ENCODE assay signal across 17 mouse cellular contexts in genomic region chr19:10426312-10426711, GRCm38 (mm10). TPM values are rescaled to one million over a fixed set of nuclear protein-coding genes. Genes with fewer than 3 reads are reported as not detected.
DNase-seq lines count a peak whose midpoint lies in the region; ATAC-seq and TF ChIP-seq lines count a peak whose summit lies in the region.
"Had no signal": no experiment of that assay in that cellular context is flagged by ENCODE, and none has a peak within 500 bp of the region (broad histone marks: within the 10 kb centered on the region; RNA-seq: fewer than 3 reads in every experiment).

No protein-coding gene starts in this region.

- H3K27me3 ChIP-seq in hindbrain, embryonic 10.5 days (ENCODE audit: insufficient read depth, poor library complexity, severe bottlenecking): peaks cover 61% of the 10 kb centered on the region
- no peaks in the 10 kb centered on the region for H3K27me3 ChIP-seq in hindbrain, embryonic 16.5 days (replicated peaks; ENCODE audit: control insufficient read depth, insufficient read depth, low read length)
- peaks cover 37% of the 10 kb centered on the region for H3K27me3 ChIP-seq in midbrain, embryonic 12.5 days
- H3K27me3 ChIP-seq in midbrain, embryonic 15.5 days (replicated peaks): no peaks in the 10 kb centered on the region
- no peaks in the 10 kb centered on the region for H3K27me3 ChIP-seq in hindbrain, postnatal 0 days (ENCODE audit: insufficient read depth, low read length)
- no peaks in the 10 kb centered on the region for H3K27me3 ChIP-seq in neural tube, embryonic 14.5 days (ENCODE audit: control insufficient read depth, insufficient read depth, low read length)
- H3K27me3 ChIP-seq: hindbrain, embryonic 15.5 days had no signal

- H3K4me3 ChIP-seq in hindbrain, embryonic 10.5 days: 0 out of 2 replicates have a peak overlapping the region, but pooled peaks have one; percentile 26
- no peak overlapping the region for H3K4me3 ChIP-seq in hindbrain, embryonic 16.5 days (ENCODE audit: low read length)
- H3K4me3 ChIP-seq in midbrain, embryonic 12.5 days: no peak overlapping the region
- H3K4me3 ChIP-seq in midbrain, embryonic 15.5 days: no peak overlapping the region
- no peak overlapping the region for H3K4me3 ChIP-seq in hindbrain, postnatal 0 days (ENCODE audit: low read length)
- no peak overlapping the region for H3K4me3 ChIP-seq in neural tube, embryonic 14.5 days (ENCODE audit: low read depth, low read length)
- H3K4me3 ChIP-seq: embryonic facial prominence, embryonic 15.5 days; heart, adult 2 months; hindbrain, embryonic 15.5 days had no signal

- peaks cover 65% of the 10 kb centered on the region for H3K4me1 ChIP-seq in hindbrain, embryonic 10.5 days (replicated peaks)
- peaks cover 4% of the 10 kb centered on the region for H3K4me1 ChIP-seq in hindbrain, embryonic 16.5 days (ENCODE audit: control insufficient read depth, insufficient read depth, low read depth, low read length)
- peaks cover 29% of the 10 kb centered on the region for H3K4me1 ChIP-seq in midbrain, embryonic 12.5 days
- peaks cover 23% of the 10 kb centered on the region for H3K4me1 ChIP-seq in midbrain, embryonic 15.5 days
- peaks cover 11% of the 10 kb centered on the region; the same call in 1 of the 2 replicates for H3K4me1 ChIP-seq in hindbrain, postnatal 0 days (ENCODE audit: insufficient read depth, low read length)
- peaks cover 17% of the 10 kb centered on the region; the same call in 1 of the 2 replicates for H3K4me1 ChIP-seq in neural tube, embryonic 14.5 days (ENCODE audit: control insufficient read depth, insufficient read depth, low read length)

- no peak for ATAC-seq in hindbrain, embryonic 16.5 days
- ATAC-seq in midbrain, embryonic 12.5 days (ENCODE audit: low FRiP score, low read depth): no peak
- no peak for ATAC-seq in midbrain, embryonic 15.5 days (replicated peaks)
- no peak for ATAC-seq in hindbrain, postnatal 0 days
- ATAC-seq in neural tube, embryonic 14.5 days (ENCODE audit: low read depth): peak; percentile 9; the same call in 1 of the 2 replicates
- ATAC-seq: CD4-positive, CD25-positive, alpha-beta regulatory T cell, adult 4 months; Patski had no signal

- H3K27ac ChIP-seq in hindbrain, embryonic 10.5 days: peak overlapping the region; percentile 73
- no peak overlapping the region for H3K27ac ChIP-seq in hindbrain, embryonic 16.5 days (ENCODE audit: low read depth, low read length)
- H3K27ac ChIP-seq in midbrain, embryonic 12.5 days (replicated peaks): no peak overlapping the region
- no peak overlapping the region for H3K27ac ChIP-seq in midbrain, embryonic 15.5 days
- no peak overlapping the region for H3K27ac ChIP-seq in hindbrain, postnatal 0 days
- H3K27ac ChIP-seq in neural tube, embryonic 14.5 days (ENCODE audit: low read depth, low read length): no peak overlapping the region
- H3K27ac ChIP-seq: embryonic facial prominence, embryonic 15.5 days; heart, adult 2 months; hindbrain, embryonic 15.5 days; liver, embryonic 14.5 days had no signal

- no peaks in the 10 kb centered on the region for H3K36me3 ChIP-seq in hindbrain, embryonic 10.5 days
- no peaks in the 10 kb centered on the region; the same call in 1 of the 2 replicates for H3K36me3 ChIP-seq in hindbrain, embryonic 16.5 days (ENCODE audit: control insufficient read depth, insufficient read depth, low read length)
- no peaks in the 10 kb centered on the region for H3K36me3 ChIP-seq in midbrain, embryonic 12.5 days
- no peaks in the 10 kb centered on the region for H3K36me3 ChIP-seq in midbrain, embryonic 15.5 days (replicated peaks)
- no peaks in the 10 kb centered on the region for H3K36me3 ChIP-seq in hindbrain, postnatal 0 days (ENCODE audit: insufficient read depth, low read length)
- no peaks in the 10 kb centered on the region for H3K36me3 ChIP-seq in neural tube, embryonic 14.5 days (ENCODE audit: control insufficient read depth, insufficient read depth, low read length)
- H3K36me3 ChIP-seq: embryonic facial prominence, embryonic 15.5 days; hindbrain, embryonic 15.5 days had no signal

- peak; percentile 26 for DNase-seq in hindbrain, embryonic 10.5 days (ENCODE audit: low spot score)
- peak; percentile 5 for DNase-seq in hindbrain, postnatal 0 days (ENCODE audit: low spot score)
- no peak for DNase-seq in layer of hippocampus, adult 9-11 months
- DNase-seq: adrenal gland, adult 2 months; cerebellum, postnatal 14 days; heart, adult 2 months; lung, postnatal 36 days; thymus, postnatal 36 days had no signal

- WGBS in hindbrain, embryonic 10.5 days: 26% methylated on average over 25 of the region's 25 CpGs
- WGBS in hindbrain, embryonic 16.5 days: 33% methylated on average over 25 of the region's 25 CpGs
- WGBS in midbrain, embryonic 12.5 days: 37% methylated on average over 25 of the region's 25 CpGs
- WGBS in midbrain, embryonic 15.5 days: 37% methylated on average over 25 of the region's 25 CpGs
- 41% methylated on average over 25 of the region's 25 CpGs for WGBS in hindbrain, postnatal 0 days
- 36% methylated on average over 23 of the region's 25 CpGs for WGBS in neural tube, embryonic 14.5 days

- H3K4me2 ChIP-seq in hindbrain, embryonic 16.5 days (ENCODE audit: low read length): no peak overlapping the region
- no peak overlapping the region for H3K4me2 ChIP-seq in midbrain, embryonic 12.5 days (replicated peaks)
- no peak overlapping the region for H3K4me2 ChIP-seq in midbrain, embryonic 15.5 days
- H3K4me2 ChIP-seq in hindbrain, postnatal 0 days (ENCODE audit: low read depth, low read length): no peak overlapping the region
- no peak overlapping the region for H3K4me2 ChIP-seq in neural tube, embryonic 14.5 days (ENCODE audit: low read depth, low read length)
- H3K4me2 ChIP-seq: embryonic facial prominence, embryonic 15.5 days; hindbrain, embryonic 15.5 days had no signal

- no peak for TF ChIP-seq CTCF in hindbrain, postnatal 0 days (IDR thresholded peaks at IDR 0.05; ENCODE audit: low read depth)

- no peak overlapping the region for H3K9ac ChIP-seq in hindbrain, embryonic 16.5 days (ENCODE audit: low read depth, low read length)
- H3K9ac ChIP-seq in midbrain, embryonic 12.5 days (replicated peaks): 0 out of 2 replicates have a peak overlapping the region, but pooled peaks have one; percentile 11
- no peak overlapping the region for H3K9ac ChIP-seq in midbrain, embryonic 15.5 days
- no peak overlapping the region for H3K9ac ChIP-seq in hindbrain, postnatal 0 days (replicated peaks; ENCODE audit: low read length)
- 0 out of 2 replicates have a peak overlapping the region, but pooled peaks have one; percentile 4 for H3K9ac ChIP-seq in neural tube, embryonic 14.5 days (replicated peaks; ENCODE audit: low read depth, low read length)
- H3K9ac ChIP-seq: embryonic facial prominence, embryonic 15.5 days; hindbrain, embryonic 15.5 days; liver, embryonic 14.5 days had no signal

- no peaks in the 10 kb centered on the region for H3K9me3 ChIP-seq in hindbrain, embryonic 10.5 days
- H3K9me3 ChIP-seq in hindbrain, embryonic 16.5 days (ENCODE audit: control insufficient read depth, low read length): no peaks in the 10 kb centered on the region
- no peaks in the 10 kb centered on the region for H3K9me3 ChIP-seq in midbrain, embryonic 12.5 days
- no peaks in the 10 kb centered on the region for H3K9me3 ChIP-seq in midbrain, embryonic 15.5 days
- no peaks in the 10 kb centered on the region for H3K9me3 ChIP-seq in hindbrain, postnatal 0 days (ENCODE audit: low read length)
- no peaks in the 10 kb centered on the region for H3K9me3 ChIP-seq in neural tube, embryonic 14.5 days (ENCODE audit: control insufficient read depth, low read length)
- H3K9me3 ChIP-seq: embryonic facial prominence, embryonic 15.5 days; hindbrain, embryonic 15.5 days had no signal

RNA-seq across cellular contexts. Expression of gene Lrrc10b, which starts 31.0 kb away (rescaled TPM):
- 1.9 and 2.0 TPM in 2 replicates for polyA plus RNA-seq in hindbrain, embryonic 10.5 days (2016; fragmentation: Nextera tagmentation; extraction: Ambion mirVana)
- polyA plus RNA-seq in hindbrain, embryonic 16.5 days (2015; fragmentation: Nextera tagmentation; extraction: Ambion mirVana): 0.97 and 1.3 TPM in 2 replicates
- 0.36 and 1.2 TPM in 2 replicates for polyA plus RNA-seq in midbrain, embryonic 12.5 days (2016; fragmentation: Nextera tagmentation; extraction: Ambion mirVana)
- polyA plus RNA-seq in midbrain, embryonic 15.5 days (2015; fragmentation: Nextera tagmentation; extraction: Ambion mirVana): 1.7 and 2.4 TPM in 2 replicates
- total RNA-seq in hindbrain, postnatal 0 days (2014; rRNA removed): 6.5 and 6.8 TPM in 2 replicates
- 2.0 and 2.1 TPM in 2 replicates for polyA plus RNA-seq in hindbrain, postnatal 0 days (2015; fragmentation: Nextera tagmentation; extraction: Ambion mirVana)
- 0.66 and 0.75 TPM in 2 replicates for polyA plus RNA-seq in neural tube, embryonic 14.5 days (2014; fragmentation: Nextera tagmentation; extraction: Ambion mirVana)
- polyA plus RNA-seq: CD4-positive, CD25-positive, alpha-beta regulatory T cell, adult 4 months had no signal

RNA-seq across cellular contexts. Expression of gene Syt7, which starts 37.4 kb away (rescaled TPM):
- polyA plus RNA-seq in hindbrain, embryonic 10.5 days (2016; fragmentation: Nextera tagmentation; extraction: Ambion mirVana): 0.98 and 1.5 TPM in 2 replicates
- 8.8 and 10.3 TPM in 2 replicates for polyA plus RNA-seq in hindbrain, embryonic 16.5 days (2015; fragmentation: Nextera tagmentation; extraction: Ambion mirVana)
- polyA plus RNA-seq in midbrain, embryonic 12.5 days (2016; fragmentation: Nextera tagmentation; extraction: Ambion mirVana): 3.9 and 4.4 TPM in 2 replicates
- polyA plus RNA-seq in midbrain, embryonic 15.5 days (2015; fragmentation: Nextera tagmentation; extraction: Ambion mirVana): 19.6 and 21.0 TPM in 2 replicates
- total RNA-seq in hindbrain, postnatal 0 days (2014; rRNA removed): 93.4 and 114 TPM in 2 replicates
- polyA plus RNA-seq in hindbrain, postnatal 0 days (2015; fragmentation: Nextera tagmentation; extraction: Ambion mirVana): 11.9 and 17.4 TPM in 2 replicates
- 11.4 and 15.5 TPM in 2 replicates for polyA plus RNA-seq in neural tube, embryonic 14.5 days (2014; fragmentation: Nextera tagmentation; extraction: Ambion mirVana)
- polyA plus RNA-seq: CD4-positive, CD25-positive, alpha-beta regulatory T cell, adult 4 months had no signal

RNA-seq across cellular contexts. Expression of gene Ppp1r32, which starts 56.4 kb away (rescaled TPM):
- polyA plus RNA-seq in hindbrain, embryonic 10.5 days (2016; fragmentation: Nextera tagmentation; extraction: Ambion mirVana): 0.70 and 2.7 TPM in 2 replicates
- 2.4 and 2.7 TPM in 2 replicates for polyA plus RNA-seq in hindbrain, embryonic 16.5 days (2015; fragmentation: Nextera tagmentation; extraction: Ambion mirVana)
- 0.27 and 1.1 TPM in 2 replicates for polyA plus RNA-seq in midbrain, embryonic 12.5 days (2016; fragmentation: Nextera tagmentation; extraction: Ambion mirVana)
- 2.4 and 3.7 TPM in 2 replicates for polyA plus RNA-seq in midbrain, embryonic 15.5 days (2015; fragmentation: Nextera tagmentation; extraction: Ambion mirVana)
- total RNA-seq in hindbrain, postnatal 0 days (2014; rRNA removed): 4.0 and 5.4 TPM in 2 replicates
- 2.3 and 2.9 TPM in 2 replicates for polyA plus RNA-seq in hindbrain, postnatal 0 days (2015; fragmentation: Nextera tagmentation; extraction: Ambion mirVana)
- polyA plus RNA-seq in neural tube, embryonic 14.5 days (2014; fragmentation: Nextera tagmentation; extraction: Ambion mirVana): 0.32 and 1.0 TPM in 2 replicates

Comparison
In these comparisons a context has a peak if more than half of its experiments do, and no peak if none do; other contexts are left out.
1. H3K9ac ChIP-seq: peak in midbrain, embryonic 12.5 days (single experiment) and neural tube, embryonic 14.5 days (single experiment); none in hindbrain, embryonic 16.5 days (single experiment), midbrain, embryonic 15.5 days (single experiment) and hindbrain, postnatal 0 days (single experiment).